In the genomic region with DNA sequence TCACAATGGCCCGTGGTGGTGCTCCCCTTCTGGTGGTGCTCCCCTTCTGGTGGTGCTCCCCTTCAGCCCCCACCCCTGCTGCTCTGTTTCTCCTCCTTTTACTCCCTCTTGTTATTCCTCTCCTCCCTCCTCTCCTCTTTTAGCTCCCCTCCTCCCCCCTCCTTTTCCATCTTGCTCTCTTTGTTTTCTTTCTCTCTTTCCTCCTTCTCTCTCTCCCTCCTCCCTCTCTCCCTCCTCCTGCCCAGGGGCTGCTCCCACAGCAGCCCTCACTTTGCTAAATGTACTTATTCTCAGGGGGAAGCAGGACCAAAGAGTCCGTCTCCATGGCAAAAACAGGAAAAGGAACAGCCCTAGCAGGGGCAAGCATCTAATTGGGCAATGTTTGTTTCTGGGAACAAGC, we compare ENCODE assay signal across 28 mouse cellular contexts. TPM values are rescaled to one million over a fixed set of nuclear protein-coding genes. Genes with fewer than 3 reads are reported as not detected.
DNase-seq lines count a peak whose midpoint lies in the region; ATAC-seq and TF ChIP-seq lines count a peak whose summit lies in the region.
"Had no signal": no experiment of that assay in that cellular context is flagged by ENCODE, and none has a peak within 500 bp of the region (broad histone marks: within the 10 kb centered on the region; RNA-seq: fewer than 3 reads in every experiment).

No protein-coding gene starts in this region.

- DNase-seq in hindbrain, embryonic 14.5 days (ENCODE audit: low spot score): no peak
- peak; percentile 27 for DNase-seq in brain, adult 2 months (ENCODE audit: low read depth, low spot score)
- peak; percentile 68 for DNase-seq in brain, embryonic 14.5 days (ENCODE audit: low read depth)
- DNase-seq in limb, embryonic 10.5 days (ENCODE audit: low spot score): no peak
- DNase-seq in cerebellum, postnatal 14 days: no peak
- DNase-seq: adrenal gland, adult 2 months; adrenal gland, postnatal 36 days; B cell, adult 2 months; cerebellum, adult 8-10 months; cerebellum, postnatal 36 days; embryo, embryonic 11 days; gastrocnemius, postnatal 14 days; heart, postnatal 14 days; kidney, adult 9 months; kidney, postnatal 10 days; layer of hippocampus, adult 9-11 months; lung, embryonic 14.5 days; lung, postnatal 14 days; right cerebral cortex, postnatal 25 days had no signal

- no peaks in the 10 kb centered on the region for H3K36me3 ChIP-seq in hindbrain, embryonic 13.5 days
- H3K36me3 ChIP-seq in hindbrain, embryonic 14.5 days (replicated peaks; ENCODE audit: control insufficient read depth, insufficient read depth): no peaks in the 10 kb centered on the region
- no peaks in the 10 kb centered on the region for H3K36me3 ChIP-seq in limb, embryonic 10.5 days
- H3K36me3 ChIP-seq: limb, embryonic 12.5 days; liver, embryonic 15.5 days; neural tube, embryonic 13.5 days; stomach, embryonic 15.5 days had no signal

- no peak overlapping the region for H3K4me2 ChIP-seq in hindbrain, embryonic 13.5 days
- no peak overlapping the region for H3K4me2 ChIP-seq in hindbrain, embryonic 14.5 days (replicated peaks)
- H3K4me2 ChIP-seq: limb, embryonic 12.5 days; liver, embryonic 15.5 days; lung, embryonic 14.5 days; neural tube, embryonic 13.5 days; stomach, embryonic 15.5 days had no signal

- TF ChIP-seq POLR2A in brain, embryonic 14.5 days (IDR thresholded peaks at IDR 0.05; ENCODE audit: borderline replicate concordance, extremely low read depth, insufficient read depth, insufficient read length, poor library complexity, severe bottlenecking): no peak

- no peaks in the 10 kb centered on the region for H3K9me3 ChIP-seq in hindbrain, embryonic 13.5 days
- no peaks in the 10 kb centered on the region for H3K9me3 ChIP-seq in hindbrain, embryonic 14.5 days (ENCODE audit: control insufficient read depth, low read length)
- H3K9me3 ChIP-seq in limb, embryonic 10.5 days (replicated peaks): no peaks in the 10 kb centered on the region
- H3K9me3 ChIP-seq: limb, embryonic 12.5 days; liver, embryonic 15.5 days; neural tube, embryonic 13.5 days; stomach, embryonic 15.5 days had no signal

- 24% methylated on average over 2 of the region's 2 CpGs for WGBS in hindbrain, embryonic 13.5 days
- 21% methylated on average over 2 of the region's 2 CpGs for WGBS in hindbrain, embryonic 14.5 days
- 27% methylated on average over 2 of the region's 2 CpGs for WGBS in limb, embryonic 10.5 days

- H3K27me3 ChIP-seq in hindbrain, embryonic 13.5 days: 0 out of 2 replicates have a peak, but pooled peaks cover 3% of the 10 kb centered on the region
- H3K27me3 ChIP-seq in hindbrain, embryonic 14.5 days (ENCODE audit: control insufficient read depth, insufficient read depth, low read length): no peaks in the 10 kb centered on the region
- peaks cover 30% of the 10 kb centered on the region; the same call in 1 of the 2 replicates for H3K27me3 ChIP-seq in limb, embryonic 10.5 days (ENCODE audit: low read depth, poor library complexity, severe bottlenecking)
- H3K27me3 ChIP-seq: neural tube, embryonic 13.5 days had no signal

- no peak overlapping the region for H3K9ac ChIP-seq in hindbrain, embryonic 13.5 days
- H3K9ac ChIP-seq in hindbrain, embryonic 14.5 days: no peak overlapping the region
- H3K9ac ChIP-seq: limb, embryonic 12.5 days; liver, embryonic 15.5 days; lung, embryonic 14.5 days; neural tube, embryonic 13.5 days; stomach, embryonic 15.5 days had no signal

- no peak for TF ChIP-seq CTCF in brain, embryonic 14.5 days (IDR thresholded peaks at IDR 0.05; ENCODE audit: borderline replicate concordance, extremely low read depth, insufficient read depth, insufficient read length)

- peak overlapping the region; percentile 12; the same call in 1 of the 2 replicates for H3K27ac ChIP-seq in hindbrain, embryonic 13.5 days
- no peak overlapping the region for H3K27ac ChIP-seq in hindbrain, embryonic 14.5 days
- peak overlapping the region; percentile 28; the same call in 1 of the 2 replicates for H3K27ac ChIP-seq in limb, embryonic 10.5 days
- H3K27ac ChIP-seq: limb, embryonic 12.5 days; liver, embryonic 15.5 days; neural tube, embryonic 13.5 days; stomach, embryonic 15.5 days had no signal

- peaks cover 79% of the 10 kb centered on the region for H3K4me1 ChIP-seq in hindbrain, embryonic 13.5 days (replicated peaks)
- H3K4me1 ChIP-seq in hindbrain, embryonic 14.5 days (replicated peaks; ENCODE audit: control insufficient read depth, insufficient read depth, low read length): peaks cover 52% of the 10 kb centered on the region
- peaks cover 61% of the 10 kb centered on the region for H3K4me1 ChIP-seq in limb, embryonic 10.5 days
- H3K4me1 ChIP-seq: liver, embryonic 15.5 days had no signal

- no peak for ATAC-seq in hindbrain, embryonic 13.5 days (ENCODE audit: low FRiP score)
- no peak for ATAC-seq in hindbrain, embryonic 14.5 days (ENCODE audit: low FRiP score)
- ATAC-seq: activated CD4-positive, CD25-positive, alpha-beta regulatory T cell, adult 4 months; intestine, postnatal 0 days had no signal

- H3K4me3 ChIP-seq in hindbrain, embryonic 13.5 days: no peak overlapping the region
- no peak overlapping the region for H3K4me3 ChIP-seq in hindbrain, embryonic 14.5 days (replicated peaks; ENCODE audit: low read length)
- H3K4me3 ChIP-seq in limb, embryonic 10.5 days: no peak overlapping the region
- H3K4me3 ChIP-seq: erythroblast, embryonic 14.5 days; limb, embryonic 12.5 days; liver, embryonic 15.5 days; neural tube, embryonic 13.5 days; stomach, embryonic 15.5 days had no signal

RNA-seq across cellular contexts. Expression of a gene that starts 37.3 kb away (rescaled TPM):
- polyA plus RNA-seq in hindbrain, embryonic 13.5 days (2015; fragmentation: Nextera tagmentation; extraction: Ambion mirVana): 14.8 and 15.4 TPM in 2 replicates
- 16.6 and 16.9 TPM in 2 replicates for polyA plus RNA-seq in hindbrain, embryonic 14.5 days (2014; fragmentation: Nextera tagmentation; extraction: Ambion mirVana)
- polyA plus RNA-seq in brain, embryonic 14.5 days (2012; rRNA removed): 25.2 and 28.4 TPM in 2 replicates
- 0.33 and 0.60 TPM in 2 replicates for polyA plus RNA-seq in limb, embryonic 10.5 days (2016; fragmentation: Nextera tagmentation; extraction: Ambion mirVana)
- polyA plus RNA-seq: activated CD4-positive, CD25-positive, alpha-beta regulatory T cell, adult 4 months; erythroblast, embryonic 14.5 days; liver, adult 2 months; liver, embryonic 15.5 days had no signal

Comparison
In these comparisons a context has a peak if more than half of its experiments do, and no peak if none do; other contexts are left out.
1. DNase-seq: peak in brain, adult 2 months (single experiment) and brain, embryonic 14.5 days (single experiment); none in hindbrain, embryonic 14.5 days (single experiment), limb, embryonic 10.5 days (single experiment) and cerebellum, postnatal 14 days (0 of 2).